Mouse (Mus musculus) lung, postnatal 25 days (tissue): Measurements from ENCODE around the gene Sprr2a2.
"Not testable (repeated sequence)": the region's sequence is repeated elsewhere in the genome, so short reads cannot be mapped to it uniquely, and the experiment has no call there.

ENCODE experiments used
- DNase-seq: peaks from one replicate; pipeline ENCODE4 v3.0.0; 2022; ENCODE audit warnings: low spot score

Sprr2a2 gene

GRCm38 (mm10) chr3:92215569-92215968 lies at the start of gene Sprr2a2, which contains the start of gene Sprr2a1:
TSS of gene Sprr2a2 (plus strand) at chr3:92215920.
TSS of gene Sprr2a1 (plus strand) at chr3:92215799.
- DNase-seq, result not testable (repeated sequence)

- no peak for DNase-seq
Observed at GRCm38 (mm10) chr3:92169847-92170246, 45.9 kb upstream of the Sprr2a2 start.

- DNase-seq, result no peak
Observed at GRCm38 (mm10) chr3:92176880-92177279, 38.8 kb upstream of the Sprr2a2 start.

DNA sequence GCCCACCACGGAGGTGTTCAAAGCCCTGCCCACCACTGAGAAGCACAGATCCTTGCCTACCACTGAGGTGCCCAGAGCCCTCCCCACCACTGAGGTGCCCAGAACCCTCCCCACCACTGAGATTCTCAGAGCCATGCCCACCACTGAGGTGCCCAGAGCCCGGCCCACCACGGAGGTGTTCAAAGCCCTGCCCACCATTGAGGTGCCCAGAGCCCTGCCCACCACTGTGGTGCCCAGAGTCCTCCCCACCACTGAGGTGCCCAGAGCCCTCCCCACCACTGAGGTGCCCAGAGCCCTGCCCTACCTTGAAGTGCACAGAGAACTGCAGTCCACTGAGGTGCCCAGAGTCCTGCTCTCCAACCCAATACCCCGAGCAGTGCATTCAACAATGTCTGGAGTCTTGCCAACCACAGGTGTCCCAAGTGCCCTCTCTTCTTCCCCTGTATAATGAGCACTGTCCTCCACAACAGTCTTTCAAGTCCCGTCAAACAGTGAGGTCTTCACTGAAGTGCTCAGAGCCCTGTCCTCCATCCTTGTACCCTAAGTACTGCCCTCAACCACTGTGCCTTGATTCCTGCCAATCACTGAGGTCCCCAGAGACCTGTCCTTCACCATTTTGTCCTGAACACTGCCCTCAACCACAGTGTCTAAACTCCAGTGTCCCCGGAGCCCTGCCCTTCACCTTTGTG lies 20.1 kb upstream of the Sprr2a2 start:
- no peak for DNase-seq

DNA sequence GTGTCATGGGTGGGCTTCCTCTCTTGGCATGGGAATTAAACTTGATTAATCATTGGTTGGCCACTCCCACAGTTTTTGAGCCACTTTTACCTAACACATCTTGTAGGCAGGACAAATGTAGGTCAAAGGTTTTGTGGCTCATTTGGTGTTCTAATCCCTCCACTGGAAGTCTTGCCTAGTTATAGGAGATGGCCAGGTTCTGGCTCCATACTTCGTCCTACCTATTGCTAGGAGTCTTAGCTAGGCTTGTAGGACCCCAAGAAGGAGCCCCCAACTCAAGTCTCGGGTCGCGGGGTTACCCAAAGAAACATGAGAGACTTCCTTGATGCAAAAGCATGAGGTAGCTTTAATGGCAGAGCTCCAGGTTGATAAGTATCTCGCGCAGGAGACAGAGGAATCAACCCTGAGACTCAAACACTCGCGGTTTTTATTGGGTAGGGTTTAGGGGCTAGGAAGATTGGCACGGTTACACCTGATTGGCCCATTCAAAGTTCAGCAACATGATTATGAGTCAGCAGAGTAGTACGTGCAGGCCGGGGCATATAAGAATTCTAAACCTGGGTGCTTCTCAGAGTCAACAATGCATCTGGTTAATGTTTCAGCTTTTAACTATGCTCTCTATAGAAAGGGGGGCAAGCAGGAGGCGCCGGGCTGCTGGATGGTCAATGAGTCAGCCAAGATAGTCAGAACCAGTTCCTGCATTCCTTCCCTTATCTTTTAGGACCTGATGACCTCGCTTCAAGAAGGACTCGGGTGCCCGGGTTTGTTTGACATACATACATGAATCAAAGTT lies 4.4 kb upstream of the Sprr2a2 start:
- not testable (repeated sequence) for DNase-seq

DNA sequence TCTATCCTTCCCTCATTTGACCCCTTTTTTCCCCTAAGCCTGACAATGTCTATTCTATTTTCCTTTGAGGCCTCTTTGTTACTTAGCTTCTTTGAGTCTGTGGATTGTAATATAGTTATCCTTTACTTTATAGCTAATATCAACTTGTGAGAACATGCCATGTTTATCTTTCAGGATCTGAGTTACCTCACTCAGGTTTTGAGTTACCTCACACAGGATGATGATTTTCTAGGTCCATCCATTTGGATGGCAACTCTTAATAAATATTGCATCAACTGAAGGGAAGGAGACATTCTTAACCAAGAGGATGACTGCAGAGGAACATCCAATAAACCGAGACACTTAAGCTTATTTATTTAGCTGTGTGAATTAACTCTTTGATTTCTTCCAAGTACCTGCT lies 3.7 kb upstream of the Sprr2a2 start:
- DNase-seq, result not testable (repeated sequence)

GRCm38 (mm10) chr3:92213651-92214050 lies 2.1 kb upstream of the Sprr2a2 start:
- DNase-seq, result not testable (repeated sequence)

- DNase-seq, result not testable (repeated sequence)
Observed at GRCm38 (mm10) chr3:92219031-92219430, 3.3 kb downstream of the Sprr2a2 start.

DNA sequence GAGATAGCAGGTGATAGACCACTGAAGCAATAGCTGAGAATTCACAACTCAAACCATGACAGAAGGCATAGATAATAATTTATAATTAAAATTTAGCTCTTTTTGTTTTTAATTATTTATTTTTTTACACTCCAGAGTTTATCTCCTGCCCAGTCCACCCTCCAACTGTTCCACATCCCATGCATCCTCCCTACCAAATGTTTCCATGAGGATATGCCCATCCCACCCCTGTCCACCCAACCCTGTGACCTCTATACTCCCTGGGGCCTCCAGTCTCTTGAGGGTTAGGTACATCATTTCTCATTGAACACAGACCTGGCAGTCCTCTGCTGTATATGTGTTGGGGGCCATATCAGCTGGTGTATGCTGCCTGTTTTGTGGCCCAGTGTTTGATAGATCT lies 8.0 kb downstream of the Sprr2a2 start:
- DNase-seq, result not testable (repeated sequence)

DNA sequence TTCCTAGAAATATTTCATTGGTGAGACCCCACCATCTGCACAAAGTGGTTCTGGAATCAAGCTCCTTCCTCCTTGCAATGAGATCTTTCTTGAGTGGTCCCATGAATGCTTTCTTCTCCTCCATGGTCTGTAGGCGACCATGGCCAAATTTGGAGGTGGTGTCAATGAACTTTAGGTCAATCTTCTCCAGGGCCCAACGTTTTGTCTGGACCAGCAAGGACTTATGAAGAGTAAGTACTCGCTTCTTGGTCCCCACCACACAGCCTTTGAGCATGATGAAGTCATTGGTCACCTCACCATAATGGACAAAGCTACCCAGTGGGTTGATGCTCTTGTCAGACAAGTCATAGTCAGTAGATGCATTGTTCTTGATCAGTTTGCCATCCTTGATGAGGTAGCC lies 11.7 kb downstream of the Sprr2a2 start:
- DNase-seq, result not testable (repeated sequence)

- not testable (repeated sequence) for DNase-seq
Observed at GRCm38 (mm10) chr3:92236463-92237189, 20.9 kb downstream of the Sprr2a2 start.

GRCm38 (mm10) chr3:92238736-92239135 lies 23.0 kb downstream of the Sprr2a2 start:
- DNase-seq, result not testable (repeated sequence)

GRCm38 (mm10) chr3:92239197-92239596 lies 23.5 kb downstream of the Sprr2a2 start:
- not testable (repeated sequence) for DNase-seq

GRCm38 (mm10) chr3:92244833-92245232 lies 29.1 kb downstream of the Sprr2a2 start:
- not testable (repeated sequence) for DNase-seq

- DNase-seq, result not testable (repeated sequence)
Observed at GRCm38 (mm10) chr3:92246245-92246644, 30.5 kb downstream of the Sprr2a2 start.

DNA sequence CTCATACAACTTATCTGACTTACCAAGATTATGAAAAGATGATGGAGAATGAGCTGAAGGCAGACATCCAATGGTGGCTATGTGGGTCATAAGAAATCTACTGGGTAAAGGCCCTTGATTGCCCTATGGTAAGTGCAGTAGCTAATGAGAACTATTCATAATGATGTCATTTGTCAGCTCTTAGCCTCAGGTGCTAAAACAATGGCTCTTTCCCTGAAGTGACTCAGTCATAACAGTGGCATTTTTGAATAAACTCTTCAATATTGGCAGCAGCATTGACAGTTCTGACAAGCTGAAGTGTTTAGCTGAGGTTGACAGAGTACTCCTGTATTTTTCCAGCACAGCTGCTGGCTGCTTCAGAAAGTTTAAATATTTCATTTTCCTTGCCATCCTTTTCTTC lies 32.8 kb downstream of the Sprr2a2 start:
- DNase-seq, result not testable (repeated sequence)

GRCm38 (mm10) chr3:92250450-92250849 lies 34.7 kb downstream of the Sprr2a2 start:
- not testable (repeated sequence) for DNase-seq

DNA sequence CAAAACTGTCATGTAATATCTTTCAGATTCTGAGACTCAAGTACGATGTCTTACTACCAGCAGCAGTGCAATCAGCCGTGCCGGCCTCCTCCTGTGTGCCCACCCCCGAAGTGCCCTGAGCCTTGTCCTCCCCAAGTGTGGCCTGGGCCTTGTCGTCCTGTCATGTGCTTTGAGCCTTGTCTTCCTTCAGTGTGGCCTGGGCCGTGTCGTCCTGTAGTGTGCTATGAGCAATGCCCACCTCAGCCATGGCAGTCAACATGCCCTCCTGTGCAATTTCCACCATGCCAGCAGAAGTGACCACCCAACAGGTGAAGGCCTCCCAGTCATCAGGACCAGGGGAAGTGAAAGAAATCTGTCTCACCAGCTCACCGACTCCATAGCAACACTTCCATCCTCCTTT lies 38.1 kb downstream of the Sprr2a2 start:
- DNase-seq, result not testable (repeated sequence)

- not testable (repeated sequence) for DNase-seq
Observed at GRCm38 (mm10) chr3:92258526-92258925, 42.8 kb downstream of the Sprr2a2 start.

- not testable (repeated sequence) for DNase-seq
Observed at GRCm38 (mm10) chr3:92263462-92263861, 47.7 kb downstream of the Sprr2a2 start.

GRCm38 (mm10) chr3:92271414-92271985 lies 55.8 kb downstream of the Sprr2a2 start:
- DNase-seq, result not testable (repeated sequence)

DNA sequence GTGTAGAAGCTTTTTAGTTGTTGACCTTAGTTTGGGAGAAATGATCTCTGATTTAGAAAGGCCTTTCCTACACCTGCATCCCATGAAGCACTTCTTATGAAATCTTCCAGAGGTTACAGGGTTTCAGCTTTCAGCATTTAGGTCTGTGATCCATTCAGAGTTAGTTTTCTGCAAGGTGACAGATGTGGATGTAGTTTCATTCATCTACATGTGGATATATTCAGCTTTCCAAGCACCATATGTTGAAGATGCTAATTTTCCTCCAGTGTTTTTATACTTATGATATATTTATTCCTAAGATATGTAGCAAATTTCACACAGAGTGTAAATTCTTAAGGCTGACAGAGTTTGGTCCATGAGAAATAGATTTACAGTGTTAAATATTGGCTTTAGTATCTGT lies 57.8 kb downstream of the Sprr2a2 start:
- DNase-seq, result not testable (repeated sequence)
